Mouse (Mus musculus): ENCODE measurements around the gene Cables2. TPM values are rescaled to one million over a fixed set of nuclear protein-coding genes. Genes with fewer than 3 reads are reported as not detected.
A peak's percentile ranks its signal among the peaks of the same experiment; 100 is the strongest.

Cables2 gene
- polyA plus RNA-seq, 1 experiment from 2014 or later: 8.5 TPM

GRCm38 (mm10) chr2:180276385-180276784 lies 3.1 kb upstream of the Cables2 start:
- 42% methylated on average over 4 of the region's 4 CpGs for WGBS
- H3K27me3 ChIP-seq (ENCODE audit: control insufficient read depth, insufficient read depth, low read length): no peaks in the 10 kb centered on the region
- H3K4me1 ChIP-seq (replicated peaks; ENCODE audit: control insufficient read depth, insufficient read depth): 0 out of 2 replicates have a peak, but pooled peaks cover 4% of the 10 kb centered on the region
- no peaks in the 10 kb centered on the region for H3K9me3 ChIP-seq (ENCODE audit: control insufficient read depth, low read length)
- no peaks in the 10 kb centered on the region for H3K36me3 ChIP-seq (ENCODE audit: control insufficient read depth, insufficient read depth, low read length)
- ATAC-seq (ENCODE audit: low FRiP score, low TSS enrichment) (no peak), DNase-seq (ENCODE audit: low spot score) (no peak)
- 0 out of 2 replicates have a peak, but pooled peaks have one; percentile 4 for TF ChIP-seq CTCF (IDR thresholded peaks at IDR 0.05; ENCODE audit: low read depth)
- TF ChIP-seq EP300 (optimal IDR thresholded peaks at IDR 0.05): no peak
- 0 out of 2 replicates have a peak overlapping the region, but pooled peaks have one; percentile 18 for H3K9ac ChIP-seq (ENCODE audit: low read length)
- H3K27ac ChIP-seq (replicated peaks): peak overlapping the region; percentile 90
- H3K4me2 ChIP-seq (replicated peaks; ENCODE audit: low read depth): no peak overlapping the region; the same call in 1 of the 2 replicates
- H3K4me3 ChIP-seq (ENCODE audit: low read depth, low read length): no peak overlapping the region

- H3K4me3 ChIP-seq (ENCODE audit: low read depth, low read length): no peak overlapping the region
- H3K36me3 ChIP-seq (ENCODE audit: control insufficient read depth, insufficient read depth, low read length): no peaks in the 10 kb centered on the region
- TF ChIP-seq EP300 (optimal IDR thresholded peaks at IDR 0.05) (no peak), CTCF (IDR thresholded peaks at IDR 0.05; ENCODE audit: low read depth) (peak; percentile 98)
- no peaks in the 10 kb centered on the region for H3K9me3 ChIP-seq (ENCODE audit: control insufficient read depth, low read length)
- under 1% methylated on average over 8 of the region's 8 CpGs for WGBS
- no peak overlapping the region for H3K9ac ChIP-seq (ENCODE audit: low read length)
- no peak overlapping the region; the same call in 1 of the 2 replicates for H3K4me2 ChIP-seq (replicated peaks; ENCODE audit: low read depth)
- H3K27ac ChIP-seq (replicated peaks): peak overlapping the region; percentile 90
- H3K4me1 ChIP-seq (replicated peaks; ENCODE audit: control insufficient read depth, insufficient read depth): 0 out of 2 replicates have a peak, but pooled peaks cover 4% of the 10 kb centered on the region
- DNase-seq (ENCODE audit: low spot score) (peak; percentile 95), ATAC-seq (ENCODE audit: low FRiP score, low TSS enrichment) (peak; percentile 68)
- no peaks in the 10 kb centered on the region for H3K27me3 ChIP-seq (ENCODE audit: control insufficient read depth, insufficient read depth, low read length)
Observed at GRCm38 (mm10) chr2:180275836-180276235, 2.5 kb upstream of the Cables2 start.

GRCm38 (mm10) chr2:180274523-180274922 lies 1.2 kb upstream of the Cables2 start:
- WGBS: 93% methylated on average over 2 of the region's 2 CpGs
- no peak overlapping the region for H3K4me2 ChIP-seq (replicated peaks; ENCODE audit: low read depth)
- TF ChIP-seq CTCF (IDR thresholded peaks at IDR 0.05; ENCODE audit: low read depth) (no peak), EP300 (optimal IDR thresholded peaks at IDR 0.05) (no peak)
- no peak for DNase-seq (ENCODE audit: low spot score)
- H3K27ac ChIP-seq (replicated peaks): no peak overlapping the region; the same call in 1 of the 2 replicates
- no peaks in the 10 kb centered on the region for H3K36me3 ChIP-seq (ENCODE audit: control insufficient read depth, insufficient read depth, low read length)
- no peak overlapping the region for H3K4me3 ChIP-seq (ENCODE audit: low read depth, low read length)
- no peaks in the 10 kb centered on the region for H3K9me3 ChIP-seq (ENCODE audit: control insufficient read depth, low read length)
- H3K27me3 ChIP-seq (ENCODE audit: control insufficient read depth, insufficient read depth, low read length): no peaks in the 10 kb centered on the region
- 0 out of 2 replicates have a peak, but pooled peaks cover 4% of the 10 kb centered on the region for H3K4me1 ChIP-seq (replicated peaks; ENCODE audit: control insufficient read depth, insufficient read depth)
- no peak for ATAC-seq (ENCODE audit: low FRiP score, low TSS enrichment)
- H3K9ac ChIP-seq (ENCODE audit: low read length): no peak overlapping the region

- no peak for DNase-seq (ENCODE audit: low spot score)
- WGBS: 1% methylated on average over 16 of the region's 37 CpGs
- Histone ChIP-seq H3K27me3 (ENCODE audit: control insufficient read depth, insufficient read depth, low read length) (no peaks in the 10 kb centered on the region), H3K4me3 (ENCODE audit: low read depth, low read length) (peak overlapping the region; percentile 82), H3K4me1 (replicated peaks; ENCODE audit: control insufficient read depth, insufficient read depth) (0 out of 2 replicates have a peak, but pooled peaks cover 4% of the 10 kb centered on the region), H3K27ac (replicated peaks) (peak overlapping the region; percentile 56; the same call in 1 of the 2 replicates), H3K36me3 (ENCODE audit: control insufficient read depth, insufficient read depth, low read length) (no peaks in the 10 kb centered on the region), H3K4me2 (replicated peaks; ENCODE audit: low read depth) (peak overlapping the region; percentile 95), H3K9me3 (ENCODE audit: control insufficient read depth, low read length) (no peaks in the 10 kb centered on the region), H3K9ac (ENCODE audit: low read length) (peak overlapping the region; percentile 90)
- ATAC-seq (ENCODE audit: low FRiP score, low TSS enrichment): no peak
- no peak for TF ChIP-seq CTCF (IDR thresholded peaks at IDR 0.05; ENCODE audit: low read depth)
- TF ChIP-seq EP300 (optimal IDR thresholded peaks at IDR 0.05): no peak
Observed at GRCm38 (mm10) chr2:180272884-180273321, 393 bp downstream of the Cables2 start.

GRCm38 (mm10) chr2:180271804-180272395 lies 1.4 kb downstream of the Cables2 start:
- H3K27ac ChIP-seq (replicated peaks): no peak overlapping the region
- no peaks in the 10 kb centered on the region for H3K27me3 ChIP-seq (ENCODE audit: control insufficient read depth, insufficient read depth, low read length)
- H3K4me1 ChIP-seq (replicated peaks; ENCODE audit: control insufficient read depth, insufficient read depth): 0 out of 2 replicates have a peak, but pooled peaks cover 4% of the 10 kb centered on the region
- H3K4me3 ChIP-seq (ENCODE audit: low read depth, low read length): no peak overlapping the region; the same call in 1 of the 2 replicates
- no peak for ATAC-seq (ENCODE audit: low FRiP score, low TSS enrichment)
- 57% methylated on average over 5 of the region's 5 CpGs for WGBS
- no peak for DNase-seq (ENCODE audit: low spot score)
- no peaks in the 10 kb centered on the region for H3K36me3 ChIP-seq (ENCODE audit: control insufficient read depth, insufficient read depth, low read length)
- no peaks in the 10 kb centered on the region for H3K9me3 ChIP-seq (ENCODE audit: control insufficient read depth, low read length)
- peak overlapping the region; percentile 95 for H3K4me2 ChIP-seq (replicated peaks; ENCODE audit: low read depth)
- TF ChIP-seq EP300 (optimal IDR thresholded peaks at IDR 0.05) (no peak), CTCF (IDR thresholded peaks at IDR 0.05; ENCODE audit: low read depth) (no peak)
- peak overlapping the region; percentile 90 for H3K9ac ChIP-seq (ENCODE audit: low read length)

Measured in stomach, postnatal 0 days (tissue).